Mouse (Mus musculus) limb, embryonic 14.5 days (tissue): ENCODE measurements around the gene Bcl2a1c. TPM values are rescaled to one million over a fixed set of nuclear protein-coding genes. Genes with fewer than 3 reads are reported as not detected.
"Not testable (repeated sequence)": the region's sequence is repeated elsewhere in the genome, so short reads cannot be mapped to it uniquely, and the experiment has no call there.

Experiments used
- ATAC-seq: fragments of 200-750 bp; cut with Nextera tagmentation; 2 replicates; pipeline ENCODE4 v1.8.0; 2017; ENCODE audit warnings: low read depth, moderate number of reproducible peaks, moderate TSS enrichment; ENCODE audit not compliant: low FRiP score
- DNase-seq: peaks from one replicate; pipeline ENCODE4 v3.0.0-alpha.2; 2015; ENCODE audit warnings: low spot score
- H3K27ac ChIP-seq: fragments of 300-500 bp; sonication (generic); replicated peaks from 2 replicates; pipeline ENCODE4 v1.5.1; 2014; ENCODE audit warnings: low read depth, mild to moderate bottlenecking, low read length, moderate library complexity, mixed read lengths
- H3K27me3 ChIP-seq: fragments of 300-500 bp; sonication (generic); 2 replicates; pipeline ENCODE4 v1.6.1; 2014; ENCODE audit warnings: low read length, mixed read lengths; ENCODE audit not compliant: control insufficient read depth, insufficient read depth
- H3K36me3 ChIP-seq: fragments of 300-500 bp; sonication (generic); 2 replicates; pipeline ENCODE4 v1.6.1; 2014; ENCODE audit warnings: mild to moderate bottlenecking, low read length, moderate library complexity, mixed read lengths; ENCODE audit not compliant: control insufficient read depth, insufficient read depth
- H3K4me1 ChIP-seq: fragments of 300-500 bp; sonication (generic); 2 replicates; pipeline ENCODE4 v1.6.1; 2014; ENCODE audit warnings: antibody characterized with exemption, low read length, mixed read lengths; ENCODE audit not compliant: control insufficient read depth, insufficient read depth
- H3K4me2 ChIP-seq: fragments of 300-500 bp; sonication (generic); replicated peaks from 2 replicates; pipeline ENCODE4 v1.6.1; 2014; ENCODE audit warnings: low read depth, mild to moderate bottlenecking, low read length, moderate library complexity; ENCODE audit not compliant: severe bottlenecking
- H3K4me3 ChIP-seq: fragments of 300-500 bp; sonication (generic); replicated peaks from 2 replicates; pipeline ENCODE4 v1.5.1; 2014; ENCODE audit warnings: low read length
- H3K9ac ChIP-seq: fragments of 300-500 bp; sonication (generic); 2 replicates; pipeline ENCODE4 v1.6.1; 2014; ENCODE audit warnings: mild to moderate bottlenecking, low read depth, low read length, moderate library complexity; ENCODE audit not compliant: severe bottlenecking
- H3K9me3 ChIP-seq: fragments of 300-500 bp; sonication (generic); 2 replicates; pipeline ENCODE4 v1.6.1; 2016; ENCODE audit warnings: low read length; ENCODE audit not compliant: control insufficient read depth
- POLR2A ChIP-seq: fragments of 200-500 bp; IDR thresholded peaks from 2 replicates; pipeline ENCODE4 v1.8.0; 2012; ENCODE audit warnings: inconsistent platforms, mild to moderate bottlenecking, moderate library complexity, borderline replicate concordance; ENCODE audit not compliant: insufficient read depth, insufficient read length; ENCODE audit errors: extremely low read depth
- WGBS: fragments of 180-500 bp; shearing (Covaris S2); extraction: QIAGEN DNeasy Blood & Tissue Kit; methylation state at CpG from one replicate; pipeline ENCODE4 v1.1.7; 2014; 5-methylcytosine and 5-hydroxymethylcytosine counted together
- polyA plus RNA-seq, 2 experiments: library from polyadenylated mRNA; depleted of rRNA in 1 of 2; stranded (reverse) in 1 of 2; unstranded in 1 of 2; fragments of >200 nt; fragmentation: Nextera tagmentation in 1 of 2; extraction: Ambion mirVana in 1 of 2; gene quantifications; 2 replicates each; pipeline versions ENCODE4 v1.2.1 to v1.2.3; 2012 to 2014

Bcl2a1c gene
- polyA plus RNA-seq, 2 experiments, result not detected

- Histone ChIP-seq H3K4me1 (no peaks in the 10 kb centered on the region), H3K9ac (peak overlapping the region; percentile 61), H3K9me3 (no peaks in the 10 kb centered on the region), H3K4me3 (peak overlapping the region; percentile 51), H3K27me3 (no peaks in the 10 kb centered on the region), H3K4me2 (peak overlapping the region; percentile 88), H3K27ac (no peak overlapping the region), H3K36me3 (no peaks in the 10 kb centered on the region)
- peak; percentile 75 for DNase-seq
- peak; percentile 83 for ATAC-seq
- under 1% methylated on average over 47 of the region's 48 CpGs for WGBS
- no peak for TF ChIP-seq POLR2A
Observed at GRCm38 (mm10) chr9:114367783-114368470, 38.0 kb downstream of the Bcl2a1c start.

DNA sequence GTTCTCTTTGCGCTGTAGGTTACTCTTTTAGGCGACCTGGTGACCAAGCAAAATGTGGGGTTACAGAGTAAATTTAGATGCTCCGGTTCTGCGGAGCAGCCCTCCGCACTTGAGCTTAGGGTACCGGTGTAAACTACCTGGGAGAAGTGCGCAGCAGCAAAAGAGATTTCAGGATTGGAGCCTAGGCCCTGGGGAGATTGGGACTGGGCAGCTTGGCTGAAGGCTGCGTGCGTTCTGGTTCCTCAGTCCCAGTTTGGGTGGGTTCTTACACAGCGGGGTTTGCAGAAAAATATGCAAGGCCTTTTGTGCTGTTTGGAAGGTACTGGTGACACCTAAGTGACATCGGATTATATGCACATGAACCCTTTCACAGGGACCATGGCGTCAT is 38.5 kb downstream of the Bcl2a1c start:
- Histone ChIP-seq H3K9me3 (no peaks in the 10 kb centered on the region), H3K27me3 (no peaks in the 10 kb centered on the region), H3K4me3 (peak overlapping the region; percentile 51), H3K36me3 (0 out of 2 replicates have a peak, but pooled peaks cover 2% of the 10 kb centered on the region), H3K27ac (no peak overlapping the region), H3K4me2 (peak overlapping the region; percentile 88), H3K4me1 (no peaks in the 10 kb centered on the region), H3K9ac (peak overlapping the region; percentile 61)
- DNase-seq (no peak), ATAC-seq (0 out of 2 replicates have a peak, but pooled peaks have one; percentile 17)
- 12% methylated on average over 12 of the region's 12 CpGs for WGBS
- TF ChIP-seq POLR2A, result no peak

DNA sequence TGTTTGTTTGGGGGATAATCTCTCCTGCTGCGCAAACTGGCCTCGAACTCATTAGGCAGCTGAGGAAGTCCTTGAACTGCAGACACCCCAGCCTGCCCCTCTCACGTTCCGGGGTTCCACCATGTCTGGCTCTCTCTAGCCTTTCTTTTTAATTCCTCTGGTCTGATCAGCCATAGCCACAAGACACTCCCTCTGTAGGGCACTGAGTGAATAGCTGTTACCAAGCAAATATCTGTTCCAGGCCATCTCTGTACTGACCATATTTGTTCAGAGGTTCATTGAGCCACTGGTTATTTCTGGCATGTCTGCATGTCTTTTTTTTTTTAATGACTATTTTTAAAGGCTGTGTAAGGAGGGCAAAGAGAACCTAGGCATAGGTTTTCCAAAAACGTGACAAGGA is 39.5 kb downstream of the Bcl2a1c start:
- not testable (repeated sequence) for H3K9me3 ChIP-seq, ATAC-seq, H3K4me2 ChIP-seq, H3K4me3 ChIP-seq, H3K27me3 ChIP-seq, H3K9ac ChIP-seq, DNase-seq, H3K4me1 ChIP-seq, H3K27ac ChIP-seq, H3K36me3 ChIP-seq
- WGBS, result 60% methylated on average over 5 of the region's 5 CpGs

GRCm38 (mm10) chr9:114371717-114372116 is 41.8 kb downstream of the Bcl2a1c start:
- not testable (repeated sequence) for H3K4me2 ChIP-seq, ATAC-seq, H3K27ac ChIP-seq, H3K9me3 ChIP-seq, H3K27me3 ChIP-seq, H3K4me3 ChIP-seq, H3K4me1 ChIP-seq, DNase-seq, H3K9ac ChIP-seq
- peaks cover 16% of the 10 kb centered on the region for H3K36me3 ChIP-seq
- WGBS, result 34% methylated on average over 5 of the region's 5 CpGs

DNA sequence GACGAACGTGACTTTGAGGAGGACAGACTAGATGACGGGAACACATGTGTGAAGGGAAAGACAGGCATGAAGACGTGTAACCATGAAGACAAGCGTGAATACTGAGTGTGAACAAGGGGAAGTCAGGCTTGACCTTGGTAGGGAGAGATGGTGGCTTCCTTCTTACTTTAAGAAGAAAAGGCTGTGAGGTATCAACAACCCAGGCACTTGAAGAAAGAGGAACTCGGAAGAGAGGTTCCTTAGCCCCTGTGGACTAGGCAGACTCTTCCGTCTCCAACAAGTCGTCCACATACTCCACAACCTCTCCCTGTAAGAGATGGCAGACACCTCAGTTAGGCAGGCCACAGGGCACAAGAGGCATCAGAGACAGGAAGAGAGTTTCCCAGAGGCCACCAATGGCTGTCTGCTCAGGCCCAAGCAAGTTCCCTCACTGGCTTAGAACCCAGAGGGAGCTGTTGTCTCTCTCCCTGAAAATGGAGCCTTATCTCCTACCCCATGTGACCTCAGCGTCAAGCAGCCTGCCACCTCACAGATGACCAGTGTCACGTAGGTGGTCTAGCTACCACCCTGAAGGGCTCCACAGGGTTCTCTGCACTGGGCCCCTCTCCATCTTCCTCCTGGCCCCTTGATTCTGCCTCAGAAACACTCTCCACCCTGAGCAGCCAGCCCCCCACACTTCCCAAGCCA is 45.5 kb downstream of the Bcl2a1c start:
- Histone ChIP-seq H3K9me3 (no peaks in the 10 kb centered on the region), H3K4me1 (no peaks in the 10 kb centered on the region), H3K4me2 (no peak overlapping the region), H3K4me3 (no peak overlapping the region), H3K36me3 (peaks cover 51% of the 10 kb centered on the region), H3K27ac (no peak overlapping the region), H3K9ac (no peak overlapping the region), H3K27me3 (no peaks in the 10 kb centered on the region)
- ATAC-seq (no peak), DNase-seq (no peak)
- 93% methylated on average over 10 of the region's 10 CpGs for WGBS
- TF ChIP-seq POLR2A, result no peak
